In genomic region chr2:25402972-25403601, GRCm38 (mm10) we compare ENCODE assay signal across 1 mouse cellular context.
A peak's percentile ranks its signal among the peaks of the same experiment; 100 is the strongest.
TF ChIP-seq lines count a peak whose summit lies in the region.

No protein-coding gene starts in this region.

TF ChIP-seq in CH12.LX, 34 proteins besides CTCF, POLR2A, EP300 and RAD21:
- TF ChIP-seq UBTF (IDR thresholded peaks at IDR 0.05; ENCODE audit: low read depth, low read length) (peak; percentile 64; the same call in 1 of the 2 replicates), NRF1 (IDR thresholded peaks at IDR 0.05; ENCODE audit: low read depth, low read length) (peak; percentile 74), MXI1 (IDR thresholded peaks at IDR 0.05; ENCODE audit: low read depth, low read length) (0 out of 2 replicates have a peak, but pooled peaks have one; percentile 34), ELF1 (IDR thresholded peaks at IDR 0.05; ENCODE audit: low read depth, low read length) (no peak)
